Mouse (Mus musculus) testis, adult 2 months (tissue): Measurements from ENCODE around the gene Atox1.

Experiments
- CTCF ChIP-seq: fragments of 200-500 bp; IDR thresholded peaks from 2 replicates; pipeline ENCODE4 v1.5.1; 2012; ENCODE audit warnings: low read depth, mild to moderate bottlenecking, inconsistent platforms, low read length, moderate library complexity; ENCODE audit not compliant: control insufficient read depth, insufficient read depth, insufficient replicate concordance
- POLR2A ChIP-seq: fragments of 200-500 bp; IDR thresholded peaks from 2 replicates; pipeline ENCODE4 v1.6.1; 2012; ENCODE audit warnings: low read depth, mild to moderate bottlenecking, inconsistent platforms, low read length, moderate library complexity; ENCODE audit not compliant: control insufficient read depth

DNA sequence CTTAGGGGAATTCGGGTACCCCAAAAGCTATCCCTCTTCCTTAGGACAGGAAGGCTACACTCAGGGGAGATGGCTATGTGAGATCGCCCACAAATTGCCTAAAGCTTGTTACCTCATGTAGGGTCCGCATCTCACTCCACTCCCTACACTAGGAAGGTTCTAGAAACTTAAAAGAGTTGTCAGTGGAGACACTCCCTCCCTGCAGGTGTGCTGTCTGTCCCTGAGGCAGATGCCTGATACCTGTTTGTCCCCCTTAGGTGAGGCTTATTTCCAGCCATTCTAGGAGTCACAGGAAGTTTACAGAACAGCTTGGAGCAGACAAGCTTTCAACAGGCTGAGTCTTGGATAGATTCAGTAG lies 42.4 kb downstream of the Atox1 start:
- no peak for TF ChIP-seq POLR2A
- no peak for TF ChIP-seq CTCF
